Mouse (Mus musculus): ENCODE data around the gene Nuak2. TPM values are rescaled to one million over a fixed set of nuclear protein-coding genes. Genes with fewer than 3 reads are reported as not detected.

Nuak2 gene
- polyA plus RNA-seq, 1 experiment from 2014 or later: 21.1 TPM

DNA sequence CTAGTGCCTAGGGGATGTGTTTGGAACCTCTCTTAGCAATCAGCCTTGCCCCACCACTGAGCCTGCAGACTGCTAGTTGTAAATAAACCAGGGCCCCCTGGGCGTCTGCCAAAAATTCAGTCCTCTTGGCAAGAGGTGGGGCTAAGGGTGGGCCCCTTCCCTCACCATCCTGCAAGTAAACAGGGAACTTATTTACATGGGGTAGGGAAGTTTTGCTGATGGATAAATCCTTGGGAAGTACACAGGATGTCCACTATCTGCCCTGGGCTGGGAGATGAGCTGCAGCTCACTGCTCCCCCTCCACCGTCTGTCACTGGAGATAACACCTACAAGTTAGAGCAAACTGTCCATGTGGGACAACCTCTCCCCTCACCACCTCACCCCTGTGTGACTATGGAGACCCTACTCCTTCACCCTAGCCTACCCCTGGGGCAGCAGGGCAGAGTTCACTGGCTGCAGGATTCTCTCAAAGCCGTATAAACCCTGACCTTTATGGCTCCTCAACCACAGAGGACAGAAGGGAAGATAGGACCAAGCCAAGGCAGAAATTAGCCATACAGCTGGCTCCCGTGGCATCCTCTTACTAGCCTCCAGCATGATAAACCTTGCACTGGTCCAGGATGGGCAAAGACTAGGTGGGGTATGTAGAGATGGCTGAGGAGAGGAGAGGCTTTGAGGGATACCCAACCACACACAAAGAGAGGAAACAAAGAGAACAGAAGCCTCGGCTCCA lies 58.4 kb downstream of the Nuak2 start:
- H3K9me3 ChIP-seq: no peaks in the 10 kb centered on the region
- H3K4me3 ChIP-seq: no peak overlapping the region
- H3K4me2 ChIP-seq: peak overlapping the region; percentile 9
- H3K27me3 ChIP-seq: no peaks in the 10 kb centered on the region
- peak; percentile 36 for ATAC-seq (ENCODE audit: borderline replicate concordance, extremely low read depth, low FRiP score, low TSS enrichment)
- H3K9ac ChIP-seq: no peak overlapping the region
- 31% methylated on average over 5 of the region's 5 CpGs for WGBS
- 0 out of 2 replicates have a peak, but pooled peaks cover 4% of the 10 kb centered on the region for H3K36me3 ChIP-seq
- H3K27ac ChIP-seq: peak overlapping the region; percentile 70
- peaks cover 77% of the 10 kb centered on the region for H3K4me1 ChIP-seq

DNA sequence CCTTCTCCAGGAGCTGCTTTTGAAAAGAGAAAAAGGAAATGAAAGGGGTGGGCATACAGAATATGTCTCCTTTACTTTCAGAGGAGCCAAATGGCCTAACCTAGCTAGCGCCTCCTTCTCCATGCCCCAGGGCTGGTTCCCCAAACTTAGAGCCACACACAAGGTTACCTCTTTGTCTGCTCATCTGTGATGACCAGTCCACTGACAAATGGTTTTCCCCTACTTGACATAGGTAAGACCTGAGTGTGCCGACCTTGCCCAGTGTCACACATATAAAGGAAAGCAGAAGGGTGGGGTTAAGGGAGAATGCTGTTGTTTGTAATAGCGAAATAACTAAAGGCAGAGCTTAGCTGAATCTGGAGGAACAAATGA lies 58.9 kb downstream of the Nuak2 start:
- peak overlapping the region; percentile 70 for H3K27ac ChIP-seq
- whole genome bisulfite sequencing: 65% methylated on average over 3 of the region's 3 CpGs
- 0 out of 2 replicates have a peak, but pooled peaks cover 4% of the 10 kb centered on the region for H3K36me3 ChIP-seq
- H3K9ac ChIP-seq: no peak overlapping the region
- H3K4me1 ChIP-seq: peaks cover 73% of the 10 kb centered on the region
- no peak overlapping the region for H3K4me3 ChIP-seq
- no peak for ATAC-seq (ENCODE audit: borderline replicate concordance, extremely low read depth, low FRiP score, low TSS enrichment)
- no peaks in the 10 kb centered on the region for H3K27me3 ChIP-seq
- no peak overlapping the region for H3K4me2 ChIP-seq
- H3K9me3 ChIP-seq: no peaks in the 10 kb centered on the region

DNA sequence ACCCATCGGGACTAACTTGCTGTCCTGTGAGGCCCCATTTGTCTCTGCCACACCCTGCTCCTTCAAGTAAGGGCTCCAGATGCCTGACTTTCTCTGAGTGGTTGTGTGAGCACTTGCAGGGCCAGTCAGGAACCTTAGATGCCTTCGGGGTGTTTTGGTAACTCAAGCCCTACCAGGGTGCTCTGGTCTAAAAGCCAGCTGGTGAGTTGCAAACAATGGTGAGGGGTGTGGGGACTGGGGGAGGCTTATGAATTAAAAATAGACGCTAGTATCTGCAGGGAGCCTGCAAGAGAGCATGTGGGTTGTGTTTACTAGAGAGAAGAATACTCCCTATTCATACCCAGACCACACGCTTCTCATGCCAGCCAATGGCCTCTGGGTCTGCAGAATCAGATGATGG lies 59.3 kb downstream of the Nuak2 start:
- no peak overlapping the region for H3K4me3 ChIP-seq
- no peaks in the 10 kb centered on the region for H3K9me3 ChIP-seq
- H3K36me3 ChIP-seq: 0 out of 2 replicates have a peak, but pooled peaks cover 4% of the 10 kb centered on the region
- 38% methylated on average over 4 of the region's 4 CpGs for WGBS
- H3K27ac ChIP-seq: peak overlapping the region; percentile 70
- peaks cover 69% of the 10 kb centered on the region for H3K4me1 ChIP-seq
- no peak overlapping the region for H3K4me2 ChIP-seq
- no peak for ATAC-seq (ENCODE audit: borderline replicate concordance, extremely low read depth, low FRiP score, low TSS enrichment)
- no peak overlapping the region for H3K9ac ChIP-seq
- H3K27me3 ChIP-seq: no peaks in the 10 kb centered on the region

DNA sequence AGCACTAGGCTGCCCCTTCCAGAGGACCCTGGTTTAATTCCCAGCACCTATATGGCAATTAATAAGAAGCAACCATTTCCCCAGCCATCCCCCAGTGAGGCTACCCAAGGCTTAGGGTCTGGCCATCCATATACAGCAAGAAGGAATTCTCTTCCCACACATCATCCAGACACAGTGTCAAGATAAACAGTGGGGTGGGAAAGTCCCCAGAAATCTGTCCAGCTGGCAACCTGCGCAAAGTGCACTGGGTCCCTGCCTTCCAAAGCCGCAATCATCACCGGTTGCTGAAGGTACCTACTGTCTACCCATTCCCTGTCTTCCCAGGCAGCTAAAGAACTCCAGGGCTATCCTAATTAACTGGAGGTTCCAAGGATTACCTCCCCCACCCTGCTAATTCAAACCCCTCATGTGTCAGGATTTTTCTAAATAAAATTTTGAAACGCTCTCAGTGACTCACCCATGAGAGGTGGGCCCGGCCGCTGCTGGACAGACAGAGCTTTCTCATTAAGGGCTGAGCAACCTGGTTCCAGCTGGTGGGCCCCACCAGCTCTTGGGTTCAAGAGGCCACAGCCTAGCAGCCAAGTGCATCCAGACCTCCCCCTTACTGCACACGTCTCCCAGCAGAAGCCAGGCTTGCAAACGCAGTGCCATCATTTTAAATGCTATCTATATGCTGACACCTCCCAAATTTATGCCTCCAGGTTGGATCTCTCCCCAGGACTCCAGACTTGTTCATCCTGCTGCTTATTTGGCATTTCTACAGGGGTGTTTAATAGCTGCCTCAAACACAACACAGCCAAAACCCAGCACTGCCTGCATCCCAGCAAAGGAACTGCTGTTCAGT lies 60.5 kb downstream of the Nuak2 start:
- Histone ChIP-seq H3K27ac (no peak overlapping the region), H3K9ac (no peak overlapping the region), H3K9me3 (no peaks in the 10 kb centered on the region), H3K4me1 (peaks cover 57% of the 10 kb centered on the region), H3K4me3 (no peak overlapping the region), H3K36me3 (0 out of 2 replicates have a peak, but pooled peaks cover 8% of the 10 kb centered on the region), H3K27me3 (no peaks in the 10 kb centered on the region), H3K4me2 (no peak overlapping the region)
- WGBS: 66% methylated on average over 8 of the region's 8 CpGs
- ATAC-seq (ENCODE audit: borderline replicate concordance, extremely low read depth, low FRiP score, low TSS enrichment): no peak

DNA sequence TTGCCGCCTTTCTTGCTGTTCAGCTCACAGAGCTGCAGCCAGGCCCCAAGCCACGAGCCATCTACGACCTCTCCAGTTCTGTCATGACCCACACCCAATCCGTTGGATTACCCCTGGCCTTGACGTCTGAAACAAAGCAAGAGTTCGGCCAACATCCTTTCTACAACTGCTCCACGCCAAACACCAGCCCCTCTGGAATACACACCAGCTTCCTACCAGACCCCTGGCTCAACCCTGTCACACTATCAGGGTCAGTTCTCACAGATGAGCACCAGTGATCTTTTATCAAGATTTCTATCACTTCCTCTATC lies 61.1 kb downstream of the Nuak2 start:
- Histone ChIP-seq H3K27me3 (no peaks in the 10 kb centered on the region), H3K36me3 (0 out of 2 replicates have a peak, but pooled peaks cover 8% of the 10 kb centered on the region), H3K9ac (no peak overlapping the region), H3K9me3 (no peaks in the 10 kb centered on the region), H3K4me2 (no peak overlapping the region), H3K4me3 (no peak overlapping the region), H3K4me1 (peaks cover 51% of the 10 kb centered on the region), H3K27ac (no peak overlapping the region)
- ATAC-seq (ENCODE audit: borderline replicate concordance, extremely low read depth, low FRiP score, low TSS enrichment): no peak
- WGBS: 42% methylated on average over 7 of the region's 7 CpGs

DNA sequence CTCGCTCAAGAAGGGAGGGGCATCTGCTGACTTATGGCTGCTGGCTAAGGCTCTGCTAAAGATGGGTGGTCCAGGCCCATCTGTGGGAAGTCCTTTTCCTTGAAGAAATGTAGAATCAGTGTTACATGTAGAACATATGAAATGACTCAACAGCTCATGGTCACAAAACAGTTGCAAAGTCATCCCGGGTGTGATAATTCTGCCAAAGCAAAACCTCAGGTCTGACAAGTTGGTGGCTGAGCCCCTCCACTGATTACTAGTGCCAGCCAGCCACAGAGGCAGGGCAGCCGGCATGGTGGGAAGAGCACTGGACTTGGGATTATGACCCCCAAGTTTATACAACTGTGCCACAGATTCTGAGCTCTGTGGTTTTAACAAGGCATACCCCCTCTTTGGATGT lies 61.9 kb downstream of the Nuak2 start:
- 80% methylated on average over 3 of the region's 3 CpGs for WGBS
- Histone ChIP-seq H3K4me2 (no peak overlapping the region), H3K9me3 (no peaks in the 10 kb centered on the region), H3K36me3 (0 out of 2 replicates have a peak, but pooled peaks cover 8% of the 10 kb centered on the region), H3K4me3 (no peak overlapping the region), H3K9ac (no peak overlapping the region), H3K4me1 (peaks cover 46% of the 10 kb centered on the region), H3K27ac (no peak overlapping the region), H3K27me3 (no peaks in the 10 kb centered on the region)
- ATAC-seq (ENCODE audit: borderline replicate concordance, extremely low read depth, low FRiP score, low TSS enrichment): no peak

DNA sequence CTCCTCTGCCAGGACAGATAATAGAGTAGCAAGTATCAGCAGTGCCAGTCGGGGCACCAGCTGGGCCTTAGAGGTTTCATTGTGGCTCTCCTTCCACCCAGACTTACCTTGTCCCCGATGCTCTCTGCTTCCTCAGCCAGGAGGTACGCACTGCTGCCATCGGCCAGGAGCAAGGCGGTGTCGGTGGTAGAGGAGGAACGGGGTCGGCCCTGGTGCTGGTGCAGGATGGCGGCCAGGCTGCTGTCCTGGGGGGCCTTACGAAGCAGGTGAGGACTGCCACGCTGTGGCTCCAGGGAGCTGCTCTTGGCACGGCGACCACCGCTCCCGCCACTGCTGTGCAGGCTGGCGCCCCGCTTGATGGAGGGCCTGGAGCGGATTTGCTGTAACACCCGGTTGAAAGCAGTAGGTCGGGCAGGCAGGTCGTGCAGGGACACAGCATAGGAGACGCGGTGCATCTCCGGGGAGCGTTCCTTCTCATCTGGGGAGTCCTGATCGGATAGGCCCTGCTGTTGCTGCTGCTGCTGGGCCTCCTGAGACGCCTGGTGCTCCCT lies 64.7 kb downstream of the Nuak2 start:
- 82% methylated on average over 27 of the region's 27 CpGs for WGBS
- Histone ChIP-seq H3K4me1 (peaks cover 31% of the 10 kb centered on the region), H3K4me3 (no peak overlapping the region), H3K27ac (no peak overlapping the region), H3K4me2 (no peak overlapping the region), H3K27me3 (no peaks in the 10 kb centered on the region), H3K9ac (no peak overlapping the region), H3K36me3 (0 out of 2 replicates have a peak, but pooled peaks cover 8% of the 10 kb centered on the region), H3K9me3 (no peaks in the 10 kb centered on the region)
- ATAC-seq (ENCODE audit: borderline replicate concordance, extremely low read depth, low FRiP score, low TSS enrichment): no peak

DNA sequence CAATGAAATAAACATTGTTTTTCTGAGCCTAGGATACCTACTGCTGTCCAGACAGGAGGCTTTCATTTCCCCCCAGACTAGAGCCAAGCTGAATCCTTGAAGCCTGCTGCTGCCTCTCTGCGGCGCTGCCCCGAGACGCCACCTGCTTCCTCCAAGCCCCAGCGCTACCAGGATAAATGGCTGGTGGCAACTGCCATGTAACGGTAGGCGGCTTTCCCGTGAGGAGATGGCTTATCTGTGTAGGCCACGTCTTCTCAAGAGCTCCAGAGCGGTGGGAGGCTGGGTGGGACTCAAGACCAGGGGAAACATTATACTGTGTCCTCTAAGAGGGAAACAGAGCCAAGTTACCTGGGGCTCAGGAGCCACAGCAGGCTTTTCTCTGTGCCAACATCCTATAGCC lies 66.0 kb downstream of the Nuak2 start:
- Histone ChIP-seq H3K27me3 (no peaks in the 10 kb centered on the region), H3K4me3 (no peak overlapping the region), H3K9me3 (no peaks in the 10 kb centered on the region), H3K27ac (no peak overlapping the region), H3K4me1 (peaks cover 27% of the 10 kb centered on the region), H3K9ac (no peak overlapping the region), H3K36me3 (0 out of 2 replicates have a peak, but pooled peaks cover 8% of the 10 kb centered on the region), H3K4me2 (no peak overlapping the region)
- WGBS: 59% methylated on average over 10 of the region's 10 CpGs
- no peak for ATAC-seq (ENCODE audit: borderline replicate concordance, extremely low read depth, low FRiP score, low TSS enrichment)

Other genes starting within 250 kb of the Nuak2 start
- gene Mfsd4a, start 248.1 kb upstream of the Nuak2 start, polyA plus RNA-seq (2015; fragmentation: Nextera tagmentation; extraction: Ambion mirVana): 15.0 and 16.3 TPM in 2 replicates
- gene Cdk18, start 176.4 kb upstream of the Nuak2 start, polyA plus RNA-seq (2015; fragmentation: Nextera tagmentation; extraction: Ambion mirVana): 6.5 and 7.7 TPM in 2 replicates
- 1.7 and 2.0 TPM in 2 replicates for gene Lemd1, start 124.7 kb upstream of the Nuak2 start, polyA plus RNA-seq (2015; fragmentation: Nextera tagmentation; extraction: Ambion mirVana)
- 0.52 and 0.69 TPM in 2 replicates for gene AC124108.1, start 124.7 kb upstream of the Nuak2 start, polyA plus RNA-seq (2015; fragmentation: Nextera tagmentation; extraction: Ambion mirVana)
- gene Gm10188, start 86.4 kb upstream of the Nuak2 start, polyA plus RNA-seq (2015; fragmentation: Nextera tagmentation; extraction: Ambion mirVana): not detected in 2 replicates
- gene Klhdc8a, start 17.5 kb upstream of the Nuak2 start, polyA plus RNA-seq (2015; fragmentation: Nextera tagmentation; extraction: Ambion mirVana): 0.52 and 0.56 TPM in 2 replicates
- gene Tmcc2, start 75.2 kb downstream of the Nuak2 start, polyA plus RNA-seq (2015; fragmentation: Nextera tagmentation; extraction: Ambion mirVana): 10.7 and 13.2 TPM in 2 replicates
- gene Dstyk, start 101.4 kb downstream of the Nuak2 start, polyA plus RNA-seq (2015; fragmentation: Nextera tagmentation; extraction: Ambion mirVana): 14.5 and 15.4 TPM in 2 replicates
- gene Rbbp5, start 161.2 kb downstream of the Nuak2 start, polyA plus RNA-seq (2015; fragmentation: Nextera tagmentation; extraction: Ambion mirVana): 44.1 and 47.4 TPM in 2 replicates
- gene Tmem81, start 190.1 kb downstream of the Nuak2 start, polyA plus RNA-seq (2015; fragmentation: Nextera tagmentation; extraction: Ambion mirVana): 1.3 and 2.1 TPM in 2 replicates
- 0.16 and 0.28 TPM in 2 replicates for gene Cntn2, start 227.1 kb downstream of the Nuak2 start, polyA plus RNA-seq (2015; fragmentation: Nextera tagmentation; extraction: Ambion mirVana)

Measured in lung, embryonic 15.5 days (tissue).